Mouse (Mus musculus): ENCODE data around the gene Higd1c. TPM values are rescaled to one million over a fixed set of nuclear protein-coding genes. Genes with fewer than 3 reads are reported as not detected.
"Not testable (repeated sequence)": the region's sequence is repeated elsewhere in the genome, so short reads cannot be mapped to it uniquely, and the experiment has no call there.

Higd1c gene
- polyA plus RNA-seq, 1 experiment from 2014 or later: not detected

- 54% methylated on average over 4 of the region's 4 CpGs for WGBS (ENCODE audit: insufficient replicate concordance)
- H3K9me3 ChIP-seq (replicated peaks): no peaks in the 10 kb centered on the region
- peaks cover 93% of the 10 kb centered on the region for H3K4me1 ChIP-seq (replicated peaks)
- peaks cover 70% of the 10 kb centered on the region for H3K36me3 ChIP-seq
- H3K4me3 ChIP-seq (replicated peaks): no peak overlapping the region
- H3K27ac ChIP-seq: peak overlapping the region; percentile 90
- 0 out of 2 replicates have a peak overlapping the region, but pooled peaks have one; percentile 17 for H3K9ac ChIP-seq
- H3K27me3 ChIP-seq: no peaks in the 10 kb centered on the region
- ATAC-seq (ENCODE audit: low read depth) (0 out of 2 replicates have a peak, but pooled peaks have one; percentile 26), DNase-seq (no peak)
- H3K4me2 ChIP-seq: no peak overlapping the region
These were observed 49.7 kb downstream of the Higd1c start for GRCm38 (mm10) chr15:100414011-100414410.

GRCm38 (mm10) chr15:100414942-100415341, 50.6 kb downstream of the Higd1c start:
- Histone ChIP-seq H3K9me3 (replicated peaks) (no peaks in the 10 kb centered on the region), H3K4me2 (no peak overlapping the region), H3K36me3 (peaks cover 61% of the 10 kb centered on the region), H3K27ac (peak overlapping the region; percentile 90), H3K4me3 (replicated peaks) (no peak overlapping the region), H3K9ac (0 out of 2 replicates have a peak overlapping the region, but pooled peaks have one; percentile 8), H3K4me1 (replicated peaks) (peaks cover 99% of the 10 kb centered on the region), H3K27me3 (no peaks in the 10 kb centered on the region)
- ATAC-seq (ENCODE audit: low read depth) (no peak), DNase-seq (no peak)
- 88% methylated on average over 13 of the region's 13 CpGs for WGBS (ENCODE audit: insufficient replicate concordance)

- Histone ChIP-seq H3K27me3 (no peaks in the 10 kb centered on the region), H3K9me3 (replicated peaks) (no peaks in the 10 kb centered on the region), H3K4me1 (replicated peaks) (peaks cover 99% of the 10 kb centered on the region), H3K27ac (0 out of 2 replicates have a peak overlapping the region, but pooled peaks have one; percentile 98), H3K4me2 (no peak overlapping the region), H3K4me3 (replicated peaks) (no peak overlapping the region), H3K36me3 (peaks cover 53% of the 10 kb centered on the region), H3K9ac (no peak overlapping the region)
- ATAC-seq (ENCODE audit: low read depth) (no peak), DNase-seq (no peak)
- WGBS (ENCODE audit: insufficient replicate concordance): 88% methylated on average over 8 of the region's 8 CpGs
These were observed 51.3 kb downstream of the Higd1c start for GRCm38 (mm10) chr15:100415684-100416083.

- Histone ChIP-seq H3K27ac (peak overlapping the region; percentile 98), H3K4me2 (peak overlapping the region; percentile 79), H3K9me3 (replicated peaks) (no peaks in the 10 kb centered on the region), H3K36me3 (peaks cover 34% of the 10 kb centered on the region), H3K9ac (peak overlapping the region; percentile 100), H3K4me1 (replicated peaks) (peaks cover 87% of the 10 kb centered on the region), H3K27me3 (no peaks in the 10 kb centered on the region), H3K4me3 (replicated peaks) (peak overlapping the region; percentile 99)
- no peak for DNase-seq
- no peak for ATAC-seq (ENCODE audit: low read depth)
- 62% methylated on average over 9 of the region's 9 CpGs for WGBS (ENCODE audit: insufficient replicate concordance)
These were observed 53.6 kb downstream of the Higd1c start for GRCm38 (mm10) chr15:100417854-100418450.

GRCm38 (mm10) chr15:100419311-100419710, 55.0 kb downstream of the Higd1c start:
- peak; percentile 1 for ATAC-seq (ENCODE audit: low read depth)
- Histone ChIP-seq H3K4me3 (replicated peaks) (peak overlapping the region; percentile 99), H3K9ac (peak overlapping the region; percentile 100), H3K27me3 (peaks cover 7% of the 10 kb centered on the region), H3K36me3 (peaks cover 30% of the 10 kb centered on the region), H3K4me2 (peak overlapping the region; percentile 79), H3K27ac (peak overlapping the region; percentile 98), H3K4me1 (replicated peaks) (peaks cover 85% of the 10 kb centered on the region), H3K9me3 (replicated peaks) (no peaks in the 10 kb centered on the region)
- peak; percentile 25 for DNase-seq
- WGBS (ENCODE audit: insufficient replicate concordance): 45% methylated on average over 8 of the region's 8 CpGs

- H3K4me3 ChIP-seq (replicated peaks): peak overlapping the region; percentile 99
- 12% methylated on average over 9 of the region's 9 CpGs for WGBS (ENCODE audit: insufficient replicate concordance)
- H3K4me2 ChIP-seq: peak overlapping the region; percentile 79
- DNase-seq (peak; percentile 71), ATAC-seq (ENCODE audit: low read depth) (peak; percentile 81)
- no peaks in the 10 kb centered on the region for H3K9me3 ChIP-seq (replicated peaks)
- H3K4me1 ChIP-seq (replicated peaks): peaks cover 83% of the 10 kb centered on the region
- H3K36me3 ChIP-seq: peaks cover 27% of the 10 kb centered on the region
- peak overlapping the region; percentile 100 for H3K9ac ChIP-seq
- H3K27ac ChIP-seq: peak overlapping the region; percentile 98
- peaks cover 15% of the 10 kb centered on the region for H3K27me3 ChIP-seq
These were observed 55.8 kb downstream of the Higd1c start for GRCm38 (mm10) chr15:100419901-100420745.

- WGBS (ENCODE audit: insufficient replicate concordance): 10% methylated on average over 8 of the region's 8 CpGs
- peak overlapping the region; percentile 100 for H3K9ac ChIP-seq
- peaks cover 17% of the 10 kb centered on the region for H3K36me3 ChIP-seq
- ATAC-seq (ENCODE audit: low read depth): no peak
- DNase-seq: peak; percentile 32
- H3K27ac ChIP-seq: peak overlapping the region; percentile 98
- H3K9me3 ChIP-seq (replicated peaks): no peaks in the 10 kb centered on the region
- H3K4me1 ChIP-seq (replicated peaks): peaks cover 72% of the 10 kb centered on the region
- peak overlapping the region; percentile 99 for H3K4me3 ChIP-seq (replicated peaks)
- H3K4me2 ChIP-seq: peak overlapping the region; percentile 79
- H3K27me3 ChIP-seq: peaks cover 25% of the 10 kb centered on the region
These were observed 56.9 kb downstream of the Higd1c start for GRCm38 (mm10) chr15:100421059-100421757.

GRCm38 (mm10) chr15:100421758-100422197, 57.4 kb downstream of the Higd1c start, which contains the start of gene Gm5475:
Gm5475 (plus strand) TSS chr15:100422147.
- peak within 1 kb of the TSS; percentile 99 for H3K4me3 ChIP-seq (replicated peaks)
- H3K4me1 ChIP-seq (replicated peaks): peaks cover 66% of the 10 kb centered on the region
- H3K27ac ChIP-seq: peak within 1 kb of the TSS; percentile 98
- DNase-seq; ATAC-seq (ENCODE audit: low read depth); H3K9me3 ChIP-seq (replicated peaks): not testable (repeated sequence)
- H3K4me2 ChIP-seq: peak within 1 kb of the TSS; percentile 99
- H3K36me3 ChIP-seq: peaks cover 15% of the 10 kb centered on the region
- peaks cover 31% of the 10 kb centered on the region for H3K27me3 ChIP-seq
- H3K9ac ChIP-seq: peak within 1 kb of the TSS; percentile 100
- WGBS (ENCODE audit: insufficient replicate concordance): 15% methylated on average over 3 of the region's 3 CpGs

- ATAC-seq (ENCODE audit: low read depth) (peak; percentile 29), DNase-seq (peak; percentile 49)
- Histone ChIP-seq H3K4me3 (replicated peaks) (peak overlapping the region; percentile 99), H3K27me3 (peaks cover 37% of the 10 kb centered on the region), H3K4me1 (replicated peaks) (peaks cover 59% of the 10 kb centered on the region), H3K36me3 (peaks cover 8% of the 10 kb centered on the region), H3K4me2 (peak overlapping the region; percentile 79), H3K9ac (peak overlapping the region; percentile 100), H3K27ac (peak overlapping the region; percentile 98), H3K9me3 (replicated peaks) (no peaks in the 10 kb centered on the region)
- WGBS (ENCODE audit: insufficient replicate concordance): under 1% methylated on average over 44 of the region's 44 CpGs
These were observed 58.1 kb downstream of the Higd1c start for GRCm38 (mm10) chr15:100422476-100422875.

GRCm38 (mm10) chr15:100422899-100423860, 58.8 kb downstream of the Higd1c start:
- H3K4me2 ChIP-seq: peak overlapping the region; percentile 99
- H3K36me3 ChIP-seq: peaks cover 1% of the 10 kb centered on the region; the same call in 1 of the 2 replicates
- peak; percentile 87 for ATAC-seq (ENCODE audit: low read depth)
- 2% methylated on average over 65 of the region's 65 CpGs for WGBS (ENCODE audit: insufficient replicate concordance)
- DNase-seq: peak; percentile 98
- H3K27ac ChIP-seq: peak overlapping the region; percentile 98
- peak overlapping the region; percentile 99 for H3K4me3 ChIP-seq (replicated peaks)
- H3K27me3 ChIP-seq: peaks cover 37% of the 10 kb centered on the region
- H3K9me3 ChIP-seq (replicated peaks): no peaks in the 10 kb centered on the region
- peak overlapping the region; percentile 100 for H3K9ac ChIP-seq
- peaks cover 52% of the 10 kb centered on the region for H3K4me1 ChIP-seq (replicated peaks)

Data from liver, embryonic 13.5 days (tissue).